Mouse (Mus musculus) heart, postnatal 14 days (tissue): Measurements from ENCODE around the gene Tut4. TPM values are rescaled to one million over a fixed set of nuclear protein-coding genes. Genes with fewer than 3 reads are reported as not detected.

Experiments used
- DNase-seq, 2 experiments: peaks; one replicate each; pipeline ENCODE4 v3.0.0; 2021 to 2022
- intact Hi-C: fragments of 180-260 bp; cut with DNase I; formaldehyde crosslinking; loops from one replicate; pipeline ENCODE4 v1.15.1; 2025
- total RNA-seq, 2 experiments: library from RNA; stranded (reverse); gene quantifications; 2 replicates each; pipeline ENCODE4 v1.2.3; 2021

Gene Tut4
- total RNA-seq, 2 experiments from 2014 or later, result 28.9 to 31.7 TPM

DNA sequence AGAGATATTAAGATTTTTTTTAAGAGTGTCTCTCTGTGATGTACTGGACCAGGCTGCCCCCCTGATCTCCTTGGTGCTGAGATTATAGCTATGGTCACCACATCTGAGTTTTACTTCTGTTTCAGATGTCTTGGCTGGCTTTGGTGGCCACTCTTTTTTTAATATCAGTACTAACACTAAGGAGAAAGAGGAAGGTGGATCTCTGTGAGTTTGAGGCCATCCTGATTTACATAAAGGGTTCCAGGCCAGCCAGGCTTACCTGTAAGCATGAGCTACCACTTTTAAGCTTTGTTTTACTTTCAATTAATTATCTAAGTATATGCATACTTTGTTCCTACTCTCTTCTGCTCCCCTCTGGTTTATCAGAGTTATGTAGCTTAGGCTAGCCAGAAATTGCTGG, 23.6 kb downstream of the Tut4 start:
- DNase-seq, result no peak
- intact Hi-C loops, result no loop called here

DNA sequence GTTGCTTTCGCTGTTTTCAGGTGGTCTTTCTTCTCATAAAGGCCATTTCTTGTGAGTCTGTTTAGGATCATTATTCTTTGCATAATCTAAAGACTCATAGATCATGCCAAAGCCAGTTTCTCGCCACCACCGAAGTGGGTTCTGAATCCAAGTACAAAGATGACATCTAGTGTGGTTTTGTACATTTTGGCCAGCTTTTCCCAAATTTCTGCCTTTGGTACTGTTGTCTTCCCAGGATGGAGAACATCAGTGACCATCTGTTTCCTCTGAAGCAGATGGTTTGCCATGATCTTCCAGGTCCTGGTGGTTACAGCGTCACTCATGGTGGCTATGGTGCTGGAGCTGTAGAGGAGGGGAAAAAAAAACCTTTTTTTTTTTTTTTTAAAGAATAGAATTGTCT, 25.0 kb downstream of the Tut4 start:
- intact Hi-C loops, result no loop called here
- DNase-seq, result no peak

DNA sequence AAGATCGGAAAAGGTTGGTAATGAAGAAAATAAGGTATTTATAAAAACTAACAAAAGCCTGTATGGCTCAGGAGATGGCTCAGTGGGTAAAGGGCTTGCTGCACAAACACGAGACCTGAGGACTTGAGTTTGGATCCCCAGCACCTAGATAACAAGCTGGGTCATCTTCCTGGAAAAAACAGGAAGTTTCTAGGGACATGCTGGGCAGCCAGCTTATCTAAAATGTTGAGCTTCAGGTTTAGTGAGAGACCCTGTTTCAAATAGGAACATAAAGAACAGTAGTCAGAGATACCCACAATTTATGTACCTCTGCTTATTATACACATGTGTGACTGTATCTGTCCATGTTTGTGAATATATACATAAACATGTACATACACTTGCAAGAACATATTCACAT, 43.8 kb downstream of the Tut4 start:
- no peak for DNase-seq
- intact Hi-C loops, result no loop called here

DNA sequence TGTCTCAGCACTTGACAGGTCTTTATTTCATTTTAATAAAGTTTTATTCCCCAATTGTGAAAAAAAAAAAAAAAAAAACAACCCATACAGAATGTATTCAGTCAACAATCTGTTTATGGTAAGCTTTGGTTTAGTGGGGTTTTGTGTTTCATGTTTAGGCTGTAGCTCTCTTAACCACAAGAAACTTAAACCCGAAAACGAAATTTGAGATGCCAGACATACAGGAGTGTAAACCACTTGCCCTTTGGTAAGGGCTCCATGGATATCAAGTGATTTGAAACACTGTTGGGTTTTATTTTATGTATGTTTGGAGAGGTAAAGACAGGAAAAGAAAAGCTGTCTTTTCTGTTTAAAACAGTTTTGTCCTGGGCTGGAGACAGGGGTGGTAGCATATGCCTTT, 80.5 kb downstream of the Tut4 start:
- DNase-seq, result no peak
- intact Hi-C loops, result no loop called here

DNA sequence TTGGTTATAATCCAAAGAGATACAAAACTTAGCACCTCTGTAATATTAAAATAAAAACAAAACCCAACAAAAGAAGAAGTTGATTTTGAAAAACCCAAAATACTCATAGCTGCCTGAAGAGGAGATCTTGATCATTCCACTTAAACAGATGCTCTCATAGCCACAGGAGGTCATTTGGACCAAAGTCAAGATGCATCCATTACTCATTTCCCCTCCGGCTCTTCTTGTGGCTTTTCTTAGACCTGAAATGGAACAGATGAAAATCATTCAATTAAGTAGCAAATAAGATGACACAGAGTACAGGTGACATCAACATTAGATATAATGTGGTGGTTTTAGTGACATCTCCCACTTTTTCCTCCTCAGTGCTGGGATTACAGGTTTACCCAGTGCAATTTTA, 105.8 kb downstream of the Tut4 start:
- no peak for DNase-seq
- intact Hi-C loops, result no loop called here

DNA sequence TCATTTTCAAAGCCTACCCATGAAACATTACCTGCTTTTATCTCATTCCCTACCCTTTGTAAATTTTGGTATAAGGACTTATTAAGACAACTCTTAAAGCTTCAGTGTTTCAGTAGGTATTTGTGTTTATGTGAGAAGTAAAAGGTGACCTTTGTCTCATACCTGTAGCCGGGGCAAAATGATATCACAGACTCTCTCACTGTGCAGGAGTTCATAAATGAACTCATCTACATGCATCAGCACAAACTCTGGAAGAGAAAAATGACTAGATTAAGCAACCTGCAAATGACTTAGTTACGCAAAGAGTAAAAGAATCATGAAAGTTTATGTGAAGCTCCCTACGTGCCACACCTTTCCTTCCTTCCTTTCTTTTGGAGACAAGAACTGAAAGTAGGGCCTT, 113.4 kb downstream of the Tut4 start:
- intact Hi-C loops, result no loop called here
- no peak for DNase-seq

DNA sequence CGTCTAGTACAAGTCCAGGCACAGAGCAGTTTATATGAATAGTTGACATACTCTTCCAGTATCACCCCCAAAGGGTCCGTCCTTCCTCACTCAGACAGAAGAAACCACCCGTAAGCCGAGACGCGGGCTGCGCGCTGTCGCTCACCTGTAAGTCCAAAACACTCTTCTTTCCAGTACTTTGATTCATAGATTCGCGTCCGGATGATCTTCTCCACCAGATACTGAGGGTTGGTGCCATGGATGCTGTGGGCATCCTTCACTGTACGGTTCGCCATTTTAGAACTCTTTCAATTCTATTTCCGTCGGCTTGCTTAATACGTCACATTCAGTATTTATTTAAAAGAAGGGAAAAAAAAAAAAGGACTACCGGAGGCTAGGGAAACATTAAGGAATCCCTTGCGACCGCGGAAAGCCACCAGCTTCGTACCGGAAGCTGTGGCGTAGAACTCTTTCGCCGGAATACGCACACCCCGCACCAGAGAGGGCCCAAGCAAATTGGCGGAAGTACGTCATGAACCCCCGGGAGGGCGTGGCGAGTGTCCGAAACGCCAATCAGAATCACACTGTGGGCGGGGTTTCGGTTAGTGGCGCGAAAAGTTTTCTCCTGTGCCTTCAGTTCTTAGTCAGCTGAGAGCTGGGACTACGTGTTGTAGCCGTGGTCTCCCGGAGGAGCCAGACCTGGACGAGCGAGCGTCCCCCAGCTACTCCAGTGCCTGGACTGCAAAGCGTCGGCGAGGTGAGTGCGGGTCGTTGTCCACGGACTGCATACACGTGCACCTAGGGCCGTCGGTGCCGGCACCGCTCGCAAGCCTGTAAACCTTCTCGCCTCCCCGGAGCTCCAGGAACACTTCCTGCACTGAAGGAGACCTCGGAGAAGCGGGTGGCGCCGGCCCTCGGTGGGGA, 119.9 kb downstream of the Tut4 start, which contains the start of the genes Prpf38a and Orc1:
Gene Prpf38a (minus strand): TSS at position 497 of the 903 bp plus-strand sequence.
Gene Orc1 (plus strand): TSS at position 584 of the 903 bp plus-strand sequence.
- intact Hi-C loops, result loop anchor here (1.0 kb wide), 1 partner anchor 39 kb away; no protein-coding TSS in a partner anchor
- peak; percentile 95 to 98 for DNase-seq

DNA sequence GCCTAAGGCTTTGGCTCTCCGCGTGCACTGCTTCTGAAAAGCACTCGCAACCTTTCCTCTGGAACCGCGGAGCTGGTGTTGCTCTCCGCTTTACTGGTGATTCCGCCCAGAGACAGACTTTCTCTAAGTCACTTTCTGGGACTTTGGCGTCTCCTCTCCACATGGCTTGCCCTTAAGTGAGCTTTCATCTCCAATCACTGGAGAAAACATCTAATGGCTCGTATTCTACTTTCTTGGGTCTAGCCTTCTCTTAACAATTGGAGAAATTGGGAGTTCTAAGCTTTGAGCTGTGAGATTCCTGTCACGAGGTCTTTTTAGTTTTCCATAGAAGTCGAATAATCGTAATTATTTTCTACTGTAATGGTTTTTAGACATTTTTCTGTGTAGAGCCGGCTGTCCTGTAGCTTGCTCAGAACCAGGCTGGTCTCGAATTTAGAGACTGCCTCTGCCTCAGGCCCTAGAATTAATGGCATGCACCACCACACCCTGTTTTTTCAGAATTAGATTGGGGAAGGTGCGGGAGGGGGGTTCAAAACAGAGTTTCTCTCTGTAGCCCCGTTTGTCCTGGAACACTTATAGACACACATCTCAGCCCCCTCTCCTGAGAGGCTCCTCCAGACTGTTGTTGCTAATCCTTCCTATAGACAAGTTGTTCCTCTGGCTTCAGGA, 120.7 kb downstream of the Tut4 start:
- intact Hi-C loops, result loop anchor here (1.0 kb wide), 1 partner anchor 38 kb away; no protein-coding TSS in a partner anchor
- no peak for DNase-seq

DNA sequence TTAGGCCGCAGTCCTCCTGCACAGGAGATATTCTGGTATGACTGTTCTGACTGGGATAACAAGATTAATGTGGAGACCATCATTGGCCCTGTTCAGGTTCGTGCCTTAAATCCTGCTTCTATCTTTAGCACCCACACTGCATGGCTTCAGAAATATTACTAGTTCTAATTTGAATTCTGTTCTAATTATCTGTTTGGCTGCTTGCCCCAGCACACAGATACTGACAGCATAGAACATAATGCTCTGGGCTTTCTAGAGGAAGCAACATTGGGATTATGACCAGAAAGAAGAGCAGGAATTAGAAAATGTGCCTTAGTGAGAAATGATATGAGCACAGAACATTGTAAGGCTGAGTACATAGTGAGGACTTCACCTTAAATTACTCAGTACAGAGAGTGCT, 134.2 kb downstream of the Tut4 start:
- intact Hi-C loops, result no loop called here

DNA sequence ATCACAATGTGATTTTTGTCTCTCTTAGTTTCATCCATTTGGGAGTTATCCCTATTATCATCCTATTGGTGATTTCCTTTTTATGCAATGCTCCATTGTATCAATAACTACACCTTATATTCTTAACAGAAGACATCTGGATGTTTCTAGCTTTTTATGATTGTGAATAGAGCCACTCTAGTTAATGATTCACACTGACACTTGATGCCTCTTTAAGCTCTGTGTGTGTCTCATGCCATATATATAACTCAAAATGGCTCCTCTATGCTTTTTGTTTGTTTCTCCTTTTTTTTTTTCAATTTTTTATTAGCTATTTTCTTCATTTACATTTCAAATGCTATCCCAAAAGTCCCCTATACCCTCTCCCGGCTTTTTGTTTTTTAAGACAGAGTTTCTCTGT, 136.6 kb downstream of the Tut4 start:
- DNase-seq, result no peak
- intact Hi-C loops, result no loop called here

More for the DNA sequence above, 134.2 kb downstream of the Tut4 start:
- DNase-seq, result no peak

DNA sequence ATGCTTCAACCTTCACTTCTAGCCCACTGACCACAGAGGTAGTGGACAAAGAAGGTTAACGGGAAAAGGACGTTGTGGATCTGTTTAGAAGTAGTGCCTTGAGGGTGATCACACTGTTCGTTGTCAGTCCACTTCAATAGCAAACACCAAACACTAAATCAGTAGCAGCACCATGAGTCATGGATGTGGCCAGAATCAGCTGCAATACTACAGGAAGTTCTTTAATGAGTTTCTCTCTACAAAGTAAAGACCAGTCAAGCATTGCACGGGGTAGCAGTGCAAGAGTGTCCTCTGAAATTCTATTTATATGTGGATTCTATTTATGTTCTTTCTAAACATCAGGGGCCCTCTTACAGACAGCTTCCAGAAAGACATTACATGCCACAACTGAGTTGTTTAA, 139.1 kb downstream of the Tut4 start:
- intact Hi-C loops, result no loop called here
- DNase-seq, result no peak

DNA sequence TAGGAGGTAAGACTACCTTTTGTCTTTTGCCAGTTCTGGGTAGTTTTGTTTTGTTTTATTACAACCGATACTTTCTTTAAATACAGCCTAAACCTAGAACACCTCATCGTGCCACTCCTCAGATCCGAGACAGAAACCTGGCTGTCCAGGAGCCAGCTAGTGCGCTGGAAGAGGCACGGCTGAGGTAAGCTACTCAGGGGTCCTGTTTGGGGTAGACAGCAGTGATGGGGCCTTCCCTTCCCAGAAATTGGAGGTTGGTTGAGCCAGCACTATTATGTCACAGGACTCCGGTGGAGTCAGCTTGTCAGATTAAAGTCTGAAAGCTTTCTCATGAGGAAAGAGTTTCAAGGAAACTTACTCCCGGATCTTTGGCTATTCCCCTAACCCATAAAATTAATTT, 142.6 kb downstream of the Tut4 start:
- DNase-seq, result no peak
- intact Hi-C loops, result no loop called here

DNA sequence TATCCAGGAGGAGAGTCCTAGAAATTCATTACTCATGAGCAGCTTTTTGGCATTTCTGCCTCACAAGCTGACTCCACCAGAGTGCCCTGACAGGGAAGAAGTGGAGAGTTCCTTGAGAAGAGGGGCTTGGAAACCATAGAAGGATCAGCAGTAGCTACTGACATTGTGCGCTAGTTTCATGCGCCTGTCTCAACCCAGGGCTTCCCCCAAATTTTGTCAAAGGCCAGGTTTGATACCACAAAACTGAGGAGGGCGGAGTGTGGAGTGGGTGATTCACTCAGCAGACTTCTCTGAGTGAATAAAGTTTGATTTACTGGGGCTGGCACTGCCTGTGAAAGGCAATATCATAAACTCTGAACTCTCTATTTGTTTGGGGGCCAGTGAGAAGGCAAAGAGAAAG, 149.4 kb downstream of the Tut4 start:
- no peak for DNase-seq
- intact Hi-C loops, result no loop called here

Other genes starting within 250 kb of the Tut4 start
- gene Zyg11a, start 241.4 kb upstream of the Tut4 start, total RNA-seq, result under 1 TPM; 0.12 TPM
- gene Zyg11b, start 158.3 kb upstream of the Tut4 start, total RNA-seq, result 10 to 100 TPM; 37.6 to 39.1 TPM
- gene Coa7, start 131.3 kb upstream of the Tut4 start, total RNA-seq, result 10 to 100 TPM; 41.1 TPM
- not detected for gene Shisal2a, start 76.1 kb upstream of the Tut4 start, total RNA-seq
- gene Gpx7, start 52.5 kb upstream of the Tut4 start, total RNA-seq, result 10 to 100 TPM; 12.7 to 13.9 TPM
- gene Prpf38a, start 119.9 kb downstream of the Tut4 start, total RNA-seq, result 10 to 100 TPM; 20.6 to 21.4 TPM
- under 1 TPM in 1 of 2 experiments, not detected in 1; 0.71 TPM for gene Orc1, start 120.0 kb downstream of the Tut4 start, total RNA-seq
- 10 to 100 TPM; 14.6 to 17.6 TPM for gene Cc2d1b, start 160.5 kb downstream of the Tut4 start, total RNA-seq